Mouse (Mus musculus): ENCODE data around the gene Stip1. TPM values are rescaled to one million over a fixed set of nuclear protein-coding genes. Genes with fewer than 3 reads are reported as not detected.

The Stip1 gene
- total and polyA plus RNA-seq, 2 experiments from 2014 or later, result 94.6 to 98.3 TPM

- WGBS, result 86% methylated on average over 6 of the region's 6 CpGs
- TF ChIP-seq CTCF (IDR thresholded peaks at IDR 0.05; ENCODE audit: low read depth) (no peak), EP300 (IDR thresholded peaks at IDR 0.05; ENCODE audit: low read depth) (no peak)
- H3K9ac ChIP-seq (replicated peaks; ENCODE audit: low read depth, low read length), result no peak overlapping the region
- ATAC-seq (ENCODE audit: insufficient read depth, low read depth) (no peak), DNase-seq (ENCODE audit: low spot score) (no peak)
- no peaks in the 10 kb centered on the region for H3K27me3 ChIP-seq (ENCODE audit: control insufficient read depth, insufficient read depth, low read length)
- no peaks in the 10 kb centered on the region; the same call in 1 of the 2 replicates for H3K36me3 ChIP-seq (replicated peaks; ENCODE audit: control insufficient read depth, insufficient read depth, low read length)
- H3K4me2 ChIP-seq (ENCODE audit: low read depth, low read length), result no peak overlapping the region
- H3K9me3 ChIP-seq (replicated peaks; ENCODE audit: control insufficient read depth, low read length), result no peaks in the 10 kb centered on the region
- no peak overlapping the region for H3K4me3 ChIP-seq (ENCODE audit: low read depth, low read length)
- no peak overlapping the region for H3K27ac ChIP-seq (ENCODE audit: low read depth)
- peaks cover 30% of the 10 kb centered on the region for H3K4me1 ChIP-seq (ENCODE audit: control insufficient read depth, insufficient read depth)
These were observed 49.1 kb downstream of the Stip1 start for GRCm38 (mm10) chr19:6990712-6991111.

GRCm38 (mm10) chr19:6989251-6989650 lies 50.5 kb downstream of the Stip1 start:
- no peak overlapping the region for H3K4me3 ChIP-seq (ENCODE audit: low read depth, low read length)
- 89% methylated on average over 8 of the region's 8 CpGs for WGBS
- H3K27ac ChIP-seq (ENCODE audit: low read depth), result no peak overlapping the region
- H3K9me3 ChIP-seq (replicated peaks; ENCODE audit: control insufficient read depth, low read length), result no peaks in the 10 kb centered on the region
- ATAC-seq (ENCODE audit: insufficient read depth, low read depth) (no peak), DNase-seq (ENCODE audit: low spot score) (no peak)
- peaks cover 11% of the 10 kb centered on the region for H3K36me3 ChIP-seq (replicated peaks; ENCODE audit: control insufficient read depth, insufficient read depth, low read length)
- H3K4me1 ChIP-seq (ENCODE audit: control insufficient read depth, insufficient read depth), result peaks cover 16% of the 10 kb centered on the region
- H3K27me3 ChIP-seq (ENCODE audit: control insufficient read depth, insufficient read depth, low read length), result no peaks in the 10 kb centered on the region
- no peak overlapping the region for H3K4me2 ChIP-seq (ENCODE audit: low read depth, low read length)
- H3K9ac ChIP-seq (replicated peaks; ENCODE audit: low read depth, low read length), result no peak overlapping the region
- TF ChIP-seq EP300 (IDR thresholded peaks at IDR 0.05; ENCODE audit: low read depth) (no peak), CTCF (IDR thresholded peaks at IDR 0.05; ENCODE audit: low read depth) (no peak)

- DNase-seq (ENCODE audit: low spot score) (no peak), ATAC-seq (ENCODE audit: insufficient read depth, low read depth) (peak; percentile 2; the same call in 1 of the 2 replicates)
- H3K27me3 ChIP-seq (ENCODE audit: control insufficient read depth, insufficient read depth, low read length), result no peaks in the 10 kb centered on the region
- TF ChIP-seq EP300 (IDR thresholded peaks at IDR 0.05; ENCODE audit: low read depth) (no peak), CTCF (IDR thresholded peaks at IDR 0.05; ENCODE audit: low read depth) (no peak)
- no peaks in the 10 kb centered on the region for H3K9me3 ChIP-seq (replicated peaks; ENCODE audit: control insufficient read depth, low read length)
- 6% methylated on average over 8 of the region's 8 CpGs for WGBS
- peaks cover 15% of the 10 kb centered on the region for H3K4me1 ChIP-seq (ENCODE audit: control insufficient read depth, insufficient read depth)
- H3K4me2 ChIP-seq (ENCODE audit: low read depth, low read length), result peak overlapping the region; percentile 89
- H3K27ac ChIP-seq (ENCODE audit: low read depth), result peak overlapping the region; percentile 99
- peak overlapping the region; percentile 93 for H3K9ac ChIP-seq (replicated peaks; ENCODE audit: low read depth, low read length)
- peaks cover 20% of the 10 kb centered on the region for H3K36me3 ChIP-seq (replicated peaks; ENCODE audit: control insufficient read depth, insufficient read depth, low read length)
- peak overlapping the region; percentile 93 for H3K4me3 ChIP-seq (ENCODE audit: low read depth, low read length)
These were observed 51.9 kb downstream of the Stip1 start for GRCm38 (mm10) chr19:6987904-6988285.

GRCm38 (mm10) chr19:6987061-6987903 lies 52.5 kb downstream of the Stip1 start, which contains the start of gene Vegfb:
Vegfb (minus strand) TSS chr19:6987651.
- Histone ChIP-seq H3K4me2 (ENCODE audit: low read depth, low read length) (peak within 1 kb of the TSS; percentile 89), H3K9me3 (replicated peaks; ENCODE audit: control insufficient read depth, low read length) (no peaks in the 10 kb centered on the region), H3K27ac (ENCODE audit: low read depth) (peak within 1 kb of the TSS; percentile 99), H3K9ac (replicated peaks; ENCODE audit: low read depth, low read length) (peak within 1 kb of the TSS; percentile 93), H3K36me3 (replicated peaks; ENCODE audit: control insufficient read depth, insufficient read depth, low read length) (peaks cover 26% of the 10 kb centered on the region), H3K27me3 (ENCODE audit: control insufficient read depth, insufficient read depth, low read length) (no peaks in the 10 kb centered on the region), H3K4me1 (ENCODE audit: control insufficient read depth, insufficient read depth) (peaks cover 15% of the 10 kb centered on the region; the same call in 1 of the 2 replicates), H3K4me3 (ENCODE audit: low read depth, low read length) (peak within 1 kb of the TSS; percentile 93)
- peak; percentile 63 for ATAC-seq (ENCODE audit: insufficient read depth, low read depth)
- WGBS, result under 1% methylated on average over 55 of the region's 85 CpGs
- TF ChIP-seq EP300 (IDR thresholded peaks at IDR 0.05; ENCODE audit: low read depth), result 0 out of 2 replicates have a peak, but pooled peaks have one; percentile 11
- no peak for TF ChIP-seq CTCF (IDR thresholded peaks at IDR 0.05; ENCODE audit: low read depth)
- peak; percentile 69 for DNase-seq (ENCODE audit: low spot score)

GRCm38 (mm10) chr19:6985951-6986708 lies 53.6 kb downstream of the Stip1 start:
- ATAC-seq (ENCODE audit: insufficient read depth, low read depth) (no peak), DNase-seq (ENCODE audit: low spot score) (no peak)
- Histone ChIP-seq H3K4me3 (ENCODE audit: low read depth, low read length) (peak overlapping the region; percentile 93), H3K27me3 (ENCODE audit: control insufficient read depth, insufficient read depth, low read length) (no peaks in the 10 kb centered on the region), H3K36me3 (replicated peaks; ENCODE audit: control insufficient read depth, insufficient read depth, low read length) (peaks cover 28% of the 10 kb centered on the region), H3K4me1 (ENCODE audit: control insufficient read depth, insufficient read depth) (peaks cover 16% of the 10 kb centered on the region), H3K4me2 (ENCODE audit: low read depth, low read length) (peak overlapping the region; percentile 89), H3K9me3 (replicated peaks; ENCODE audit: control insufficient read depth, low read length) (no peaks in the 10 kb centered on the region), H3K9ac (replicated peaks; ENCODE audit: low read depth, low read length) (peak overlapping the region; percentile 93; the same call in 1 of the 2 replicates), H3K27ac (ENCODE audit: low read depth) (peak overlapping the region; percentile 99)
- 53% methylated on average over 10 of the region's 10 CpGs for WGBS
- no peak for TF ChIP-seq EP300 (IDR thresholded peaks at IDR 0.05; ENCODE audit: low read depth)
- no peak for TF ChIP-seq CTCF (IDR thresholded peaks at IDR 0.05; ENCODE audit: low read depth)
